8 mouse cellular contexts compared by ENCODE assay signal in the genomic region with DNA sequence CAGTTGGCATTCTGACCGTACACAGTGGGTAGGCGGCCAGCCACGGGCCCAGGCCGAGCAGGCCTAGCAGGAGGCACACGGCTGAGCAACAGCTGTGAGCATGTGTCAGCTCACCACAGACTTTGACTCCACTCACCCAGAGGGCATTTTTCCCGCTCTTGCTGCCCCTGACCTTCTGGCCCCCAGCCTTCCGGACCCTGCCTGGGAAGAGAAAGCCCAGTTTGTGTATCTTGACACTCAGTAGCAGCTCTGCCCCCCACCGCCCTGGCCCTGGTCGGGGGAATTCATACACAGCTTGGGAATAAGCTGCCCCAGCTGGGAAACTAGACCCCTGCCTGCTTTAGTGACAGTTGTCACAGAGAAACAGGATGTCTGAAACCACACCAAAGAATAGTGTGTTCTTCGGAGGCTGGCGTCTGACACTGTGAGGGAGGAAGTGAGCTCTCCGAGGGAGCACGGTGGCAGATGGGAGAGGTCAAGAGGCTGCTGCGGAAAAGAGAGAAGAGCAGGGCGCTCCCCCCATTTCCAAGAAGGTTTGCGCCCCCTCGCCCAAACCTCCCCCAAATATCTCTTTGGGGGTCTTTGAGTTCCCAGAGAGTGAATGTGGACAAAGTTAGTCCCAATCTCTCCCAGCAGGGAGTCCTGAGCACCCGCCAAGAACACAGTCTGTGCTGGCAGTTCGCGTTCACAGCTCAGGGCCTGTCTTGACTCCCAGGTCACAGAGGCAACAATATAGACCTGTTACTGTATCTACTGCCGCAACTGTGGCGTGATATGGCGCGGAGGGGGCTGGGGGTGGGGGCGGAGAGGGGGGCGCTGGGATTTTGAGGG. TPM values are rescaled to one million over a fixed set of nuclear protein-coding genes. Genes with fewer than 3 reads are reported as not detected.
DNase-seq lines count a peak whose midpoint lies in the region; ATAC-seq lines count a peak whose summit lies in the region.

No protein-coding gene starts in this region.

- no peak overlapping the region for H3K9ac ChIP-seq in forebrain, embryonic 12.5 days
- H3K9ac ChIP-seq in midbrain, embryonic 12.5 days (replicated peaks): peak overlapping the region; percentile 20; the same call in 1 of the 2 replicates

- DNase-seq in CD4-positive helper T cell, adult 2 months (ENCODE audit: low read depth, low spot score): peak; percentile 87
- DNase-seq in ZHBTc4 (ENCODE audit: low read depth, low spot score): peak; percentile 31
- DNase-seq in kidney, postnatal 25 days: peak; percentile 41 to 71
- DNase-seq in thymus, postnatal 4 days: peak; percentile 74
- DNase-seq in adrenal gland, adult 2 months: no peak
- DNase-seq in right cerebral cortex, adult 2 months (ENCODE audit: low spot score in 2 of 2): no peak

- H3K4me3 ChIP-seq in forebrain, embryonic 12.5 days (replicated peaks): no peak overlapping the region
- no peak overlapping the region for H3K4me3 ChIP-seq in midbrain, embryonic 12.5 days

- ATAC-seq in forebrain, embryonic 12.5 days (ENCODE audit: low FRiP score): no peak
- no peak for ATAC-seq in midbrain, embryonic 12.5 days (ENCODE audit: low FRiP score, low read depth)

- no peak overlapping the region for H3K4me2 ChIP-seq in forebrain, embryonic 12.5 days
- no peak overlapping the region for H3K4me2 ChIP-seq in midbrain, embryonic 12.5 days (replicated peaks)

- H3K27me3 ChIP-seq in forebrain, embryonic 12.5 days: no peaks in the 10 kb centered on the region
- no peaks in the 10 kb centered on the region for H3K27me3 ChIP-seq in midbrain, embryonic 12.5 days

- 0 out of 2 replicates have a peak overlapping the region, but pooled peaks have one; percentile 42 for H3K27ac ChIP-seq in forebrain, embryonic 12.5 days
- peak overlapping the region; percentile 39 for H3K27ac ChIP-seq in midbrain, embryonic 12.5 days (replicated peaks)

- WGBS in forebrain, embryonic 12.5 days: 64% methylated on average over 26 of the region's 26 CpGs
- 52% methylated on average over 26 of the region's 26 CpGs for WGBS in midbrain, embryonic 12.5 days

- H3K4me1 ChIP-seq in forebrain, embryonic 12.5 days: peaks cover 8% of the 10 kb centered on the region; the same call in 1 of the 2 replicates
- H3K4me1 ChIP-seq in midbrain, embryonic 12.5 days: peaks cover 8% of the 10 kb centered on the region; the same call in 1 of the 2 replicates

- H3K9me3 ChIP-seq in forebrain, embryonic 12.5 days: peaks cover 6% of the 10 kb centered on the region
- H3K9me3 ChIP-seq in midbrain, embryonic 12.5 days: peaks cover 7% of the 10 kb centered on the region; the same call in 1 of the 2 replicates

- H3K36me3 ChIP-seq in forebrain, embryonic 12.5 days (replicated peaks): no peaks in the 10 kb centered on the region
- H3K36me3 ChIP-seq in midbrain, embryonic 12.5 days: no peaks in the 10 kb centered on the region

RNA-seq across cellular contexts. Expression of a gene that starts 24.4 kb away (rescaled TPM):
- polyA plus RNA-seq in forebrain, embryonic 12.5 days (2016; fragmentation: Nextera tagmentation; extraction: Ambion mirVana): 19.3 and 20.7 TPM in 2 replicates
- polyA plus RNA-seq in midbrain, embryonic 12.5 days (2016; fragmentation: Nextera tagmentation; extraction: Ambion mirVana): 20.5 and 23.5 TPM in 2 replicates
- 1 to 10 TPM; 2.8 to 4.6 TPM for total RNA-seq in adrenal gland, adult 2 months (2021)
- polyA plus RNA-seq in adrenal gland, adult 2 months (2012; rRNA removed): 1.6 and 2.4 TPM in 2 replicates

Comparison
In these comparisons a context has a peak if more than half of its experiments do, and no peak if none do; other contexts are left out.
1. DNase-seq: peak in CD4-positive helper T cell, adult 2 months (single experiment), ZHBTc4 (single experiment), kidney, postnatal 25 days (2 of 2) and thymus, postnatal 4 days (single experiment); none in adrenal gland, adult 2 months (single experiment) and right cerebral cortex, adult 2 months (0 of 2).